Mouse (Mus musculus) neural tube, embryonic 10.5 days (tissue): ENCODE data around the gene Cracr2b.
"Not testable (repeated sequence)": the region's sequence is repeated elsewhere in the genome, so short reads cannot be mapped to it uniquely, and the experiment has no call there.

ENCODE experiments used
- DNase-seq: peaks from one replicate; pipeline ENCODE4 v3.0.0-alpha.2; 2017; ENCODE audit warnings: low spot score; ENCODE audit errors: extremely low spot score

Gene Cracr2b

DNA sequence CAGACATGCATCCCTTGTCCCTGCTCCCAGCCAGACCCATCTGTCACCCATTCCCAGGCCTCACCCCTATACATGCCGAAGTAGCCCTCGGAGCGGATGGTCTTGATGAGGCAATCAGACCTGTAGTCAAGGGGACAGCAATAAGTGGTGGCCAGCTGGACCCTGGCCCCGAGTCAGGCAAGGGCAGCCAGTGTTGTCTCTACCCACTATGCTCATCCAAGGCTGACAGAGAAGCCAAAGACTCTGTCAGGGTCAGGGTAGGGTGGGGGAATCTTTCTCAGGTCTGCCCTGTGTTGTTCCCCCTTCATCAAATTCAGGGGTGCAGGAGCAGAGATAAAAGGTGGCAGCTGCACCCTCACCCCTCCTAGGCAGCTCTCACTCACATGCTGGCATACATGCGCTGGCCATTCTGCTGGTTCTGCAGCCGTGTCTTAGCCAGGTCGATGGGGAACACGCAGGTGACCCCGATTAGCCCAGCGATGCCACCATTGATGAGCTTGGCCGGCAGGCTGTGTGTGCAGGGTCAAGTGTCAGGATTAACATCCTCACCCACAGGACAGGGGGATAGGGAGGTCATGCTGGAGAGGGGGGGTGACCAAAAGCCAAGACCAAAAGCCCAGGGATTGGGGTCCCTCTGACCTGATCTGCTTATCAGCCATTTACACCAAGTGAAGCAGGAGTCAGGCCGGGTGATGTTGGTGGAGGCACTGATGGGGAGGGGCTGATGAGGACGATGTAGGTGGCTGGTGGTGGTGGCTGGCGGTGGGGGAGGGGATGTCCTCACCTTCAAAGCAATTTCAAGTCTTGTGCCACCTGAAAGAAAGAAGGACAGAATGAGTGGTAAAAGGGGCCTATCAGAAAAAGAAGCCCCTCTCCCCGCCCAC is 27.1 kb upstream of the Cracr2b start:
- DNase-seq = no peak

- peak; percentile 54 for DNase-seq
Measured at GRCm38 (mm10) chr7:141434464-141434863, 26.4 kb upstream of the Cracr2b start.

DNA sequence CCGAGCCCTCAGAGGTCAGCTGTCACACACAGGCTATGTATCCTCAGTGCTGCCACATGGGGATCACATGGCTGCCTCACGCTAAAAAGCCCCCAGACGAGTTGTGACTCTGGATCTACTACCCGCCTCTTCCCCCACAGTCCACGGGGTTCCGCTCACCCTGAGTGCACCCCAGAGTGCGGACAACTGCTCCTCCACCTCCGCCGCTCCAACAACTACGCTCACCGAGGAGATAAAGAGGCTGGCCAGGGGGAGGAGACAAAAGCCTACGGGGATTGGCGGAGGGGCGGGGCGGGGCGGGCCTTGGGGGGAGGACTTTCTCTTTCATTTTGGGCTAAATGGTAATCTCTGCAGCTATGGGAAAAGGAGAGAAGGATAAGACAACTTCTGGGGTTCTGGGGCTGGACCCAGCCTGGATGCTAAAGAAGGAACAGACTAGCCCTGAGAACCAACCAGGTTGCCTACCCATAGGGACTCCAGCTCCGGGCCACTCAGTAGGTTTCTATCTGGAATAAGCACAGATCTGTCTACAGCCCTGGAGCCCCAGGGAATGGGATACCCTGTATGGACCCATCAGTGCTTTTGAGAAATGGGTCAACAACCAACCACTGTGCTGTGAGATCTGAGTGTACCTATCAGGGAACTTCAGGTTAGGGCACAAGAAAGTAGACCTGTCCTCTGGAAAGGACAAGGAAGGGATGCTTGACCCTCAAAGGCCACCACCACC is 25.6 kb upstream of the Cracr2b start:
- peak; percentile 51 for DNase-seq

DNA sequence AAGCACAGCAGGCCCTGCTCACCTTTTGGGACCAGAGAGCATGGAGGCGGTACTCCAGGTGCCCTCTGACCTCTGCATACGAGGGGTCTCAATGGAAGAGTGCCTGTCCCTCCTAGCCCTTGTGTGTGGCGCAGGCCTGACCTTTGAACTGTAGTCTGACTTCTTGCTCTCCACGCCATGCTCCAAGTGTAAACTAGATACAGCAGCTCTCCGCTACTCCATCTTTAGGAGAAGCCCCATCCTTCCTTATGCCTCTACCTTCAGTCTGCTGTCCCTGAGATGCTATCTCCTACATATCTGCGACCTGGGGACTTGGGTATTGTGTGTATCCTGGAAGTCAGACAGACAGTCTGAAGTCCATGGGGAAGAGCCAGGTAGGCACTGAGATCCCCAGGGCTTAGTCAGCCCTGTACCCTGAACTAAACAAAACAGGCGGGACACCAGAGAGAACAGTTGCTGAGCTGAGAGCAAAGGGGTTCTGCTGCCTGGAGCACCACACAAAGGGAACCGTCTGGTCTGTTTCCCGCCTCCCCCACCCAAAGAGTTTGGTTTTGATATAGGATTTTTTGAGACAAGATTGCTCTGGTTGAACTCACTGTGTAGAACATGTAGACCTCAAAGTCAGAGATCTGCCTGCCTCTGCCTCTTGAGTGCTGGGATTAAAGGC is 24.9 kb upstream of the Cracr2b start:
- DNase-seq = no peak

GRCm38 (mm10) chr7:141436523-141436892 is 24.4 kb upstream of the Cracr2b start:
- no peak for DNase-seq

GRCm38 (mm10) chr7:141437178-141438120 is 23.4 kb upstream of the Cracr2b start, which contains the start of gene Slc25a22:
TSS of gene Slc25a22 (minus strand) at chr7:141437892.
- DNase-seq = peak; percentile 88

DNA sequence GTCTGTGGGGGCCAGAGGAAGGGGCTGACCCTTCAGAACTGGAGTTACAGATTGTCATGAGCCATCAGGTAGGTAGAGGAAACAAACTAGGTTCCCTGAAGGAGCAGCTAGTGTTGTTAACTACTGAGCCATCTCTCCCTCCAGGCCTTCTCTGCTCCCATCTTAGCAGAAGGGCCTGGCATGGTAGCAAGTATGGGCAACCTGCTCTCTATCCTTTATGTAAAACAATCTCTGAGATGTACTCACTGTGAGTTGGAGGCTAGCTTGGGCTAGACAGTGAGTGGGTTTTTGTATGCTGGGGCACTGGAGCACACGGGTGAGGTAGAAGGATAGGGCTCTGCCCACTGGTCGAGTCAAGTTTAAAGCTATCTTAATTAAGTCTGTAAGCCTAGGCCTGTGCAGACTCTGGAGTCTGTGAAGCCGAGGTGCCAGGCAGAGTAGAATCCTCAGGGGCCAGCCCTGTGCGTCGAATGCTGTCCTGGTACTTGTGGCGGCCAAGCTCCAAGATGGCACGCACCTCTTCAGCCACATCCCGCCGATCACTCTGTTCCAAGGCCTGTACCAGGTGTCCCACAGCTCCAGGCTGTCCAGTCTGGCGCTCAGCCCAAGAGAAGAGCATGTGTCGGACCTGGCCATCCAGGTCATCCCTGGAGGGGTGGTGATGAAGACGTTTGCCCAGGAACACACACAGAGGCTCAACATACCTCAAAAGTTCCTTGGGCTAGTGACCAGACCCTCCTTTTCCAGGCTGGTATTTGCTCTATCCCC is 22.5 kb upstream of the Cracr2b start:
- no peak for DNase-seq

GRCm38 (mm10) chr7:141439140-141439679 is 21.7 kb upstream of the Cracr2b start:
- no peak for DNase-seq

GRCm38 (mm10) chr7:141439811-141440210 is 21.1 kb upstream of the Cracr2b start:
- DNase-seq = no peak

DNA sequence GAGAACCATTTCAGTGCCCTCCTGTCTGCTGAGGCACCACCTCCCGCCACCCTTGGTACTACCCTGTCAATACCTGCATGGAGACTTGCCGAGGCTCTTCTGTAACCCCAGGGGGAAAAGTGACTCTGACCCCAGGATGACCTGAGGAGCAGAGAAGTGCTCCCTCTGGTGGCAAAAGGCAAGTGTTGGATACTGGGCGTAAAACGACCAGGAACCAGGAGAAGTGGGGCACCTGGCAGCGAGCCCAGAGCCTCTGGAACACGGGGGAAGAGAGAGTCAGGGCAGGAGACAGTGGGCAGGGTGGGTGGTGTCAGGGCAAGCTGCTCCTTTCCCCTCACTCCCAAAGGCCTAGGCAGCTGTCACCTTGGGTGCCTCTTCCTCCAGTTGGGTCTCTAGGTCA is 20.3 kb upstream of the Cracr2b start:
- no peak for DNase-seq

DNA sequence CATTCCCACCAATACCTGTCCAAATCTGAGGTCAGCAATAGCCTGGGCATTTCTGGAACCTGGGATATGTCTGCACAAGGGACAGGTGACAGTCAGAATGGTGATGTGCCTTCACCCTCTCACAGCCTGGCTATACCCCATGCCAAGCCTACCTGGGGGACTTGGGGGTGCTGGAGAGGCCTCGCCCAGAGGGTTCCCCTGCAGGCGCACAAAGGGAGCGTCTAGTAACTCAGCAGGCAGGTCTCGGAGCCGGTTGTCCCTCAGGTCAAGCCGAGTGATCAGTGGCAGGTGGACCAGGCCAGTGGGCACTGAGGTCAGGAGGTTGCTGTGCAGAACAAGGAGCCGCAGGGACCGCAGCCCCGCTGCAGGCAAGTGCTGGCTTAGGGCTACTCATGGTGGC is 19.4 kb upstream of the Cracr2b start:
- DNase-seq = no peak

DNA sequence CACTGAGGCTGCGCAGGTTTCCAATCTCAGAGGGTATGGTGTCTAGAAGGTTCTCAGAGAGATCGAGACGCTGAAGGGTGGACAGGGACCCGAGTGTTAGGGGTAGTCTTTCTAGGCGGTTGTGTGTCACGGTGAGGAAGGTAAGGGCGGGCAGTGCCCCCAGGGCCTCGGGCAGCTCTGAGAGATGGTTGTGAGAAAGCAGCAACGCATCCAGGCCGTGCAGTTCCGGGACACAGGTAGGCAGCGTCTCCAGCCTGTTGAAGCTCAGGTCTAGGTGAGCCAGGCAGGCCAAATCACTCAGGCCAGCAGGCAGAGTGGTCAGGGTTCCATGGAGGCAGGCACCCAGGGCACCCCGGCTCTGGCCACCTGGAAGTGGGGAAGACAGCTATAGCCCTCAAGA is 18.7 kb upstream of the Cracr2b start:
- DNase-seq = no peak

- DNase-seq = peak; percentile 70
Measured at GRCm38 (mm10) chr7:141443081-141443821, 17.6 kb upstream of the Cracr2b start.

DNA sequence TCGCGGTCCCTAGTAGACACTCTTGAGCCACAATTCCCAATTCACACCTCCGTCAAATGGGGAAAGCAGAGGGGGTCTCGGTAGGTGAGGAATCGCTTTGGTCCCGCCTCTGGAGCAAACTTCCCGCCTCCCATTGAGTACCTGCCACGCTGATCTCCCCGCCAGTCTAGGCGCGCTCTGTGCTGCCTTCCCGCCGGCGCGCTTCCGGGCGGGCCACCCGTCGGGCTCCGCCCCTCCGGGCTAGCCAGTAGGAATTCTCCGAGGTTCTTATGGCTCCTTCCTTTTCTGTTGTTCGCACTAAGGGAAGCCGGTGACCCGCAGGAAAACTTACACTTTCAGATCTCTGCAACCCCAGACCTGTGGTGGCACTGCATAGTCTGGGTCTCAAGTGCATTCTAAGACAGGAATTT is 17.1 kb upstream of the Cracr2b start, which contains the start of gene Pidd1:
TSS of gene Pidd1 (minus strand) at position 198 of the 410 bp plus-strand sequence.
- no peak for DNase-seq

- not testable (repeated sequence) for DNase-seq
Measured at GRCm38 (mm10) chr7:141446374-141446773, 14.5 kb upstream of the Cracr2b start.

DNA sequence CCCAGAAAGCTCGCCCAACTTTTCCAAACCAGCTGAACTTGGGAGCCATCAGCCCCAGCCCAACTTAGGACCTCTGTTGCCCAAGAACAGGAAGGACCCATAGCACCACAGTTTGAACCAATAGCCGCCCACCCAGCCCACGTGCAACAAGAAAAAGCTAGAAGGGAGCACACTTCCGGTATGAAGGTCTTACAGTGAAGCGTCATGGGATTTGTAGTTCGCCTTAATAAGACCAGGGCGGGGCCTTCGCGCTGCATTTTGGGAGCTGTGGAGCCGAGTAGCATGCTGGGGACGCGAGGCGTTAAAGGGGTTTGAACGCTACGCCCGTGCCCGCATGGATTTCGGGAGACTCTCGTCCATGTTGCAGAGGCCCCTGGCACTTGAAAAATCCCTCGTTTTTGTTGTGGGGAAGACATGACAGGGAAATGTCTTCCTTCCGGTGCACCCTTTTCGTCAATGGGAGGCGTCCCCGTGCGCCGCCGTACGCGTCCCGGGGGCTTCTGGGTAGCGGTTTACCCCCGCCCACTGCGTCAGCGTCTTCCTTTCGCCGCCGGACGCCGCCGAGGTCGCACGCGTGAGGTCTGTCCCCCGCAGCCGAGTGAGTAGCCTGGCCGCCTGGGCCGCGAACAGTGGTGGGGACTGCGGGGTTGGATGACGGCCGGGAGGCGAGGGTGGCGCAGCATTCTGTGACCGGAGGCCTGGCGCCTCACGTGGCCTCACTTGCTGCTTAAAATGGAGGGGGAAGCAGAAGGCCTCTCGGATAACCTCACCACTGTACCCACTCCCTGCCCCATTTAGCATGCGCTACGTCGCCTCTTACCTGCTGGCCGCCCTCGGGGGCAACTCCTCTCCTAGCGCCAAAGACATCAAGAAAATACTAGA is 13.5 kb upstream of the Cracr2b start, which contains the start of gene Rplp2:
TSS of gene Rplp2 (plus strand) at position 261 of the 882 bp plus-strand sequence.
- DNase-seq = peak; percentile 94

- no peak for DNase-seq
Measured at GRCm38 (mm10) chr7:141451928-141452327, 9.0 kb upstream of the Cracr2b start.

DNA sequence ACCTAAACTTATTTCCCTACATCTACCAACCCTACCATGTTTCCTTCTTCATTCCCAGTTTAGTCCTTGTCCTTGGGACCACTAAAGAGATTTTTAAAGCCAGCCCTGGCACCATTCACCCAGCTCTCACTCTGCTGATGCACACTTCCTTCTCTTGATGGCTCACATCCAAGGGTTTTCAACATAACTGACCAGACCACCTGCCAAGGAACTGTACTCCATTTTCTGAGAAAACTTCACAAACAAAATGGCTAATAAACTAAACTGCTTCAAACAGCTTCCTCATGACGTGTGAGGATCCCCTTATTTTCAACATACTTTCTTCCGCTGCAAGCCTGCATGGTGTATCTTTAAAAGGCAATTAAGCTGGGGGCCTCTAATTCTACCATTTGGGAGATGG is 7.3 kb upstream of the Cracr2b start:
- DNase-seq = no peak
